Mouse (Mus musculus) liver, embryonic 12.5 days (tissue): ENCODE data around the gene Morc1. TPM values are rescaled to one million over a fixed set of nuclear protein-coding genes. Genes with fewer than 3 reads are reported as not detected.

ENCODE experiments used
- ATAC-seq: fragments of 200-750 bp; cut with Nextera tagmentation; 2 replicates; pipeline ENCODE4 v1.8.0; 2017; ENCODE audit warnings: moderate number of reproducible peaks, mild to moderate bottlenecking, moderate library complexity
- H3K27ac ChIP-seq: fragments of 300-500 bp; sonication (generic); 2 replicates; pipeline ENCODE4 v1.5.1; 2016; ENCODE audit warnings: mild to moderate bottlenecking
- H3K27me3 ChIP-seq: fragments of 300-500 bp; sonication (generic); replicated peaks from 2 replicates; pipeline ENCODE4 v1.6.1; 2016; ENCODE audit warnings: mild to moderate bottlenecking, moderate library complexity
- H3K36me3 ChIP-seq: fragments of 300-500 bp; sonication (generic); 2 replicates; pipeline ENCODE4 v1.6.1; 2016; ENCODE audit warnings: mild to moderate bottlenecking, moderate library complexity
- H3K4me1 ChIP-seq: fragments of 300-500 bp; sonication (generic); 2 replicates; pipeline ENCODE4 v1.6.1; 2016
- H3K4me2 ChIP-seq: fragments of 300-500 bp; sonication (generic); 2 replicates; pipeline ENCODE4 v1.6.1; 2016; ENCODE audit warnings: mild to moderate bottlenecking, moderate library complexity
- H3K4me3 ChIP-seq: fragments of 300-500 bp; sonication (generic); 2 replicates; pipeline ENCODE4 v1.5.1; 2016; ENCODE audit warnings: mild to moderate bottlenecking, moderate library complexity
- H3K9ac ChIP-seq: fragments of 300-500 bp; sonication (generic); 2 replicates; pipeline ENCODE4 v1.6.1; 2016; ENCODE audit warnings: mild to moderate bottlenecking, moderate library complexity
- H3K9me3 ChIP-seq: fragments of 300-500 bp; sonication (generic); replicated peaks from 2 replicates; pipeline ENCODE4 v1.6.1; 2016; ENCODE audit warnings: mild to moderate bottlenecking, moderate library complexity
- WGBS: fragments of 180-500 bp; shearing (Covaris S2); methylation state at CpG from one replicate; pipeline ENCODE4 v1.1.7; 2016; ENCODE audit not compliant: insufficient replicate concordance; 5-methylcytosine and 5-hydroxymethylcytosine counted together
- polyA plus RNA-seq: library from polyadenylated mRNA; unstranded; fragments of >200 nt; fragmentation: Nextera tagmentation; extraction: Ambion mirVana; gene quantifications from 2 replicates; pipeline ENCODE4 v1.2.1, GENCODE M21; 2016

Morc1 gene
- polyA plus RNA-seq, 1 experiment from 2014 or later = not detected

DNA sequence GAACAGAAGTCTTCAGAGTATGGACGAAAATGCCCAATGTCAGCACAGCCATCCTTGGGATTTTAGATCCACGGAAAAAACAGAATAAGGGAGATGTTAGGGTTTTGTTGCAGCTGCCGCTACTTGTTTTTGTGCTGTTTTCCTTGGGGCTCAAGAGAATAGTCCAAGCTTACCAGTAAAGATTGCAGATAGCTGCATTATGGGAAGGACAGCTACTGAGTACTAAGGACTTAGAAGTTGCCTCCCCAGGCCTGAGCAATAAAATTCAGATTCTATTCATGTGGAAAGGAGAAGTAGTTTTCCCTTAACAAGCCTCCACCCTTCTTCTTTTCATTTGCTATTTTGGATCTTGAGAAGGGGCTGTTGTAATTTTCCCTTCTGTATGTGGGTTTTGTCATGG is 177.2 kb downstream of the Morc1 start:
- Histone ChIP-seq H3K4me2 (no peak overlapping the region), H3K9ac (no peak overlapping the region), H3K27me3 (no peaks in the 10 kb centered on the region), H3K4me1 (no peaks in the 10 kb centered on the region), H3K4me3 (no peak overlapping the region), H3K9me3 (no peaks in the 10 kb centered on the region), H3K27ac (no peak overlapping the region), H3K36me3 (no peaks in the 10 kb centered on the region)
- ATAC-seq = no peak
- WGBS = 84% methylated on average over 3 of the region's 3 CpGs

DNA sequence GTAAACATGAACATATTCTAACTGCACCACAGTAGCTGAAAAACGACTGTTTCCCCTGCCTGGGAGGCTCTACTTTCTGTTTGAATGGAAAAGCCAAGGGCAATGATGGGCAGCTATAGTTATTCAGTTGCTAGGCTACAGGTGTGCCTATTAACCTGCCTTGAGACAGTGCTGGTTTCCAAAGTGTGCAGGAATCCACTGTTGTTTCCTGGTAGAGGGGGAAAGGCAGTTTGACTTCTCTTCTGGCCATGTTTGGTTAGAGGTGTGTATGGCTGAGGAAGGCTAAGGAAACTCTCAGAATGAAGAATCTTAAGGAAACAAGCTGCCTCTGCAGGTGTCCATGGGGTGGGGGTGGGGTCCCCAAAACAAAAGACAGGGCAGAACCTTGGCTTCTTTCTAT is 179.8 kb downstream of the Morc1 start:
- no peaks in the 10 kb centered on the region for H3K9me3 ChIP-seq
- no peaks in the 10 kb centered on the region for H3K27me3 ChIP-seq
- H3K4me1 ChIP-seq = no peaks in the 10 kb centered on the region
- ATAC-seq = no peak
- no peak overlapping the region for H3K9ac ChIP-seq
- no peak overlapping the region for H3K27ac ChIP-seq
- no peaks in the 10 kb centered on the region for H3K36me3 ChIP-seq
- no peak overlapping the region for H3K4me2 ChIP-seq
- 39% methylated on average over 1 of the region's 1 CpGs for WGBS
- H3K4me3 ChIP-seq = no peak overlapping the region

DNA sequence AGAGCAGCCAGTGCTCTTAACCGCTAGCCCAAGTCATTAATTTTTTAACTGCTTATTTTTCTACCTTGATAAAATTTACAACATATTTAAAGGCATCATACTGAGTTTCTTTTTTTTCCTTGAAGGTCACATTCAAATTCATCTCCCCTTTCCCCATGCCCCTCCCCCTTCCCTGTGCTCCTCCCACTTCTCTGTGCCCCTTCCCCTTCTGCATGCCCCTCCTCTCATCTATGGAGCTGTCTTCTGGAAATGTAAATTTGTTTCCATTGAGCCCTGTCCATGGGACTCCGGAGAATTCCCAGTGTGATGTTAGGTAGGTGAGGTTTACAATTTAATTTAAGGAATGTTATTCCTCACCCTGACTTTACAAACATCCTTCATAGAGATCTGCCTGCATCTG is 180.4 kb downstream of the Morc1 start:
- Histone ChIP-seq H3K36me3 (no peaks in the 10 kb centered on the region), H3K4me3 (no peak overlapping the region), H3K4me2 (no peak overlapping the region), H3K9ac (no peak overlapping the region), H3K27me3 (no peaks in the 10 kb centered on the region), H3K9me3 (no peaks in the 10 kb centered on the region), H3K4me1 (no peaks in the 10 kb centered on the region), H3K27ac (no peak overlapping the region)
- WGBS = 69% methylated on average over 2 of the region's 2 CpGs
- ATAC-seq = no peak

DNA sequence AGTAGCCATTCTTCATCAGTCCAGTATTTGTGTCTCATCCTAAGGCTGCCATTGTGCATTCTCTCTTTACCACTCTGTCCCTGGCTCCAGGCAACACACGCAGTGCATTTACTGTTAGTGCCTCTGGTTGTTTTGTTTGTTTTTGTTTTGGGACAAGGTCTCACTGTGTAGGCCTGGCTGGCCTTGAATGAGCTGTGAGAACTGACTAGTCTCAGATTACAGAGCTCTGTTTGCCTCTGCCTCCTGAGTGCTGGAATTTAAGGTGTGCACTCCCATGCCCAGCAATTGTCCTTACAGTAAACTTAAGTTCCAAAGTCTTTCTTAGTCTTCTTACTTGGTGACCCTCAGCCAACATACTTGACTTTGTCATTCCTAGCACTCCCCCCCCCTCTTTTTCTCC is 182.7 kb downstream of the Morc1 start:
- 67% methylated on average over 1 of the region's 1 CpGs for WGBS
- Histone ChIP-seq H3K27me3 (no peaks in the 10 kb centered on the region), H3K4me1 (no peaks in the 10 kb centered on the region), H3K9ac (no peak overlapping the region), H3K36me3 (no peaks in the 10 kb centered on the region), H3K9me3 (no peaks in the 10 kb centered on the region), H3K27ac (no peak overlapping the region), H3K4me3 (no peak overlapping the region), H3K4me2 (no peak overlapping the region)
- ATAC-seq = no peak

DNA sequence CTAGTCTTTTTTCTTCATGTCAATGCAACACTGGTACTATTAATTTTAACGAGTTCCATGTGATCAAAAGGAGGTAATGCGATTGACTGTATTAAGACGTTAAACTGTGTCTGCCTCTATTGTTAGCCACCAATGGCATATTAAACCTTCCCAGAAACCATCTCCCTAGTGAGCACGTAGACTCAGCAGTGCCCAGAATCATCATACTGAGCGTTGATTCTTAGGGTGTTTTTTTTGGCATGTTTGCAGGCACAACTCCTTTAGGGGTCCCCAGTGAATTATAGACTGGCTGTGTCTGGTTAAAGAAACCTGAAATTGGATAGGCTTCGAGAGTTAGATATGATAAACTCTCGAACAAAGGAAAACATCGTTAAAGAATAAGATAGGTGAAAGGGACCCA is 189.5 kb downstream of the Morc1 start:
- Histone ChIP-seq H3K27ac (no peak overlapping the region), H3K4me3 (no peak overlapping the region), H3K4me1 (no peaks in the 10 kb centered on the region), H3K4me2 (no peak overlapping the region), H3K9ac (no peak overlapping the region), H3K36me3 (no peaks in the 10 kb centered on the region), H3K9me3 (no peaks in the 10 kb centered on the region), H3K27me3 (no peaks in the 10 kb centered on the region)
- 70% methylated on average over 8 of the region's 8 CpGs for WGBS
- ATAC-seq = no peak

DNA sequence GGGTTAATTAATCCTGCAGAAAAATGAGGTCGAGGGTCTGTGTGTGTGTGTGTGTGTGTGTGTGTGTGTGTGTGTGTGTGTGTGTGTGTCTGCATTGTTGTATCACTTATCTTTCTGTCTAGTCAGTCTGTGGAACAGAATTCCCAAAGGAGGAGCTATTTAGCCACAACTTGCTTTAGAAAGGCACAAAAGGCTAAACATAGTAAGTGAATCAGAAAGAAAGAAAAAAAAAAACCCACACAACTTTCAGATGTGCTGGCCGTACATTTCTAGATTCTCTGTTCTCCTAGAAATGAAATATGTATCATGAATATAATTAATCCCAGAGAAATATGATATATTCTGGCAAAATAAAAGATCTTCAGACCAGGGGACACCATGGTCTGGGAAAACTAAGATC is 190.0 kb downstream of the Morc1 start:
- Histone ChIP-seq H3K27me3 (no peaks in the 10 kb centered on the region), H3K36me3 (no peaks in the 10 kb centered on the region), H3K4me1 (no peaks in the 10 kb centered on the region), H3K4me3 (no peak overlapping the region), H3K9me3 (no peaks in the 10 kb centered on the region), H3K27ac (no peak overlapping the region), H3K4me2 (no peak overlapping the region), H3K9ac (no peak overlapping the region)
- ATAC-seq = no peak
- whole genome bisulfite sequencing = 46% methylated on average over 2 of the region's 2 CpGs

DNA sequence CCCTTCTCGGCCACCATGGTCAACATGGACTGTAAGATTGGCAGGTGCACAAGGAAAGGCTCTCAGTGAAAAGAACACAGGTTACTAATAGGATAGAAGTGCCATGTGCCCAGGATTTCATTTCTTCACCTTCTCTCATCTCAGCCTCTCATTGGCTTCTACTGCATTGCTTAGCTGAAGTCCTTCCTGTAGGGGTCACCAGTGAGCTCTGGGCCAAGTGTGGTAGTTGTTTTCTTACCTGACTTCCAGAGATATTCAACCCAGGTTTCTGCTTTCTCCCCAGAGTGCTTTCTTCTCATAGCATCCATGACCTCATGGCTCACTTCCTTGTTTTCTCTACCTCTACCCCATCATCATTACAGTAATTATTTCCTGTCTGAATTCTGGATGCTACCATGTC is 192.4 kb downstream of the Morc1 start:
- H3K27me3 ChIP-seq = no peaks in the 10 kb centered on the region
- no peaks in the 10 kb centered on the region for H3K36me3 ChIP-seq
- no peak overlapping the region for H3K4me2 ChIP-seq
- no peak overlapping the region for H3K4me3 ChIP-seq
- ATAC-seq = no peak
- 61% methylated on average over 1 of the region's 1 CpGs for WGBS
- no peak overlapping the region for H3K9ac ChIP-seq
- no peaks in the 10 kb centered on the region for H3K4me1 ChIP-seq
- no peaks in the 10 kb centered on the region for H3K9me3 ChIP-seq
- no peak overlapping the region for H3K27ac ChIP-seq

DNA sequence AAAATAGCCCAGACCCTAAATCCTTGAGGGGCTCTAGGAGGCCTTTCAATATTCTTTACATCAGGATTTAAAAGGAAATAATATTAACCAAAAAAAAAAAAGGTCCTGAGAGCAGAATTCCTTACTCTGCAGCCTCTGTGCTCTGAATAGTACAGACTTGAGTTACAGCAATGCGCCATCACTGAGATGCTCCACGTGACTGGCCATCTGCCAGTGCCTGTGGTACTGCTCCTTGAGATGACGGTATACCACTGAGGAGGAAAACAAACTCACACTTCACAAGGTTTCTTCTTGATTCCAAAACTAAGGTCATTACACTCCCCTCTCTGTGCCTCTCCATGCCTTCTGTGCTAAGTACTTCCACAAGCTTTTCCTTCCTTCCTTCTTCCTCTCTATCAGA is 195.1 kb downstream of the Morc1 start:
- WGBS = 82% methylated on average over 3 of the region's 3 CpGs
- Histone ChIP-seq H3K4me3 (no peak overlapping the region), H3K9ac (no peak overlapping the region)

DNA sequence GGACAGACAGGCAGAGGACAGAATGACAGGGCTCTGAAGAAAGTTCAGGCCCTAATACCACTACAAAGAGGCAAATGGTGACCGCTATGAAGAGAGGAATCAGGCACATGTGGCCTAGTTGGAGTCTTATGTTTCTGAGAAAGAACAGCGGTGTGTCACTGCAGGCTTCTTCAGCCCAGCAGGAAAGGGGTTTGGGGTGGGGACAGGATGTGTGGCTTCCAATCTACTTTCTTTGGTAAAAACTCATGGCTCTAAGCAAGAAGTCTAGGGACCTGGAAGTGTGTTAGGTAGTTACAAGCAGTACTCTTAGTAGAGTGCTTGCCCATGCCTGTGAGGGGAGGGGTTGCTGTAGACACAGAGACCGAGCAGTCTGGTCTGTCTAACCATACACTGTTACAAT is 196.3 kb downstream of the Morc1 start:
- WGBS = 59% methylated on average over 3 of the region's 3 CpGs
- H3K27me3 ChIP-seq = no peaks in the 10 kb centered on the region
- no peaks in the 10 kb centered on the region for H3K9me3 ChIP-seq
- no peak for ATAC-seq
- no peak overlapping the region for H3K9ac ChIP-seq
- no peak overlapping the region for H3K27ac ChIP-seq
- no peak overlapping the region for H3K4me2 ChIP-seq
- H3K4me1 ChIP-seq = no peaks in the 10 kb centered on the region
- no peak overlapping the region for H3K4me3 ChIP-seq
- no peaks in the 10 kb centered on the region for H3K36me3 ChIP-seq

More for the DNA sequence above, 195.1 kb downstream of the Morc1 start:
- Histone ChIP-seq H3K27ac (no peak overlapping the region), H3K36me3 (no peaks in the 10 kb centered on the region), H3K4me1 (no peaks in the 10 kb centered on the region), H3K9me3 (no peaks in the 10 kb centered on the region), H3K4me2 (no peak overlapping the region), H3K27me3 (no peaks in the 10 kb centered on the region)
- ATAC-seq = no peak

DNA sequence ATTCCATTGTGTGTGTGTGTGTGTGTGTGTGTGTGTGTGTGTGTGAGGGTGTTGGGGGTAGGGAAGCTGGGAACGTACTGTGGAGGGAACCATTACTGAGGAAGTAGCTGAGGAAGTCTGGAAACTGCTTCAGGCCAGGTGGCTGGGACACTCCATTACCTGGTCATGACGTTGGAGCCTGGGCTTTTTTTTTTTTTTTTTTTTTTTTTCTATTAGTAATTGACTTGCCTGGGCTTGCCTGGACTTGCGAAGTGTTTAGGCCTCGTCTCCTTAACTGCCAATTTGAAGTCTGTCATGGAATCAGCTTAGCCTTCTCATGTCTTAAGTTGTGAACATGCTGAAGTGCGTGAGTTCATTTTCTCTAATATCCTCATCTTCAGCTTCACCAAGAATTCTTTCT is 198.7 kb downstream of the Morc1 start:
- no peak for ATAC-seq
- Histone ChIP-seq H3K4me2 (no peak overlapping the region), H3K4me1 (no peaks in the 10 kb centered on the region), H3K27ac (no peak overlapping the region), H3K27me3 (no peaks in the 10 kb centered on the region), H3K4me3 (no peak overlapping the region), H3K36me3 (no peaks in the 10 kb centered on the region), H3K9ac (no peak overlapping the region), H3K9me3 (no peaks in the 10 kb centered on the region)
- WGBS = 70% methylated on average over 5 of the region's 5 CpGs

DNA sequence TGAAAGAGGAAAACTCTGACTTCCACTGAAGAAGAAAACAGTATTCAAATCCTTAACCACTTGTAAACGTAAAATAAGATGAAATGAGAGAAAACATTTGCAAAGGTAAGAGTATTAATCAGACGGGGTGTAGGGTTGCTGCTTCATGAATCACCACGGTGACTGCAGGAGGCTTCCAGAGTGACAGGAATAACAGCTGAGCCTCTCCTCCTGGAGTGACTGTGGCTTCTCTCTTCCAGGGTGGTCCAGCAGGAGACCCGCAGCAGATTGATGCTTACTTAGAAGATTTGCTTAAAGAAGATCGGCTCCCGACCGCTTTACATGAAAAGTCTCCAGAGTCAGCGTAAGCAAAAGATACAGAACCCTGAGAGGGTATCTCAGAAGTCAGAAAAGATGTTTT is 199.4 kb downstream of the Morc1 start:
- H3K4me2 ChIP-seq = no peak overlapping the region
- no peak for ATAC-seq
- WGBS = 50% methylated on average over 8 of the region's 8 CpGs
- no peaks in the 10 kb centered on the region for H3K4me1 ChIP-seq
- no peak overlapping the region for H3K4me3 ChIP-seq
- H3K9me3 ChIP-seq = no peaks in the 10 kb centered on the region
- no peak overlapping the region for H3K27ac ChIP-seq
- no peaks in the 10 kb centered on the region for H3K27me3 ChIP-seq
- no peaks in the 10 kb centered on the region for H3K36me3 ChIP-seq
- H3K9ac ChIP-seq = no peak overlapping the region

DNA sequence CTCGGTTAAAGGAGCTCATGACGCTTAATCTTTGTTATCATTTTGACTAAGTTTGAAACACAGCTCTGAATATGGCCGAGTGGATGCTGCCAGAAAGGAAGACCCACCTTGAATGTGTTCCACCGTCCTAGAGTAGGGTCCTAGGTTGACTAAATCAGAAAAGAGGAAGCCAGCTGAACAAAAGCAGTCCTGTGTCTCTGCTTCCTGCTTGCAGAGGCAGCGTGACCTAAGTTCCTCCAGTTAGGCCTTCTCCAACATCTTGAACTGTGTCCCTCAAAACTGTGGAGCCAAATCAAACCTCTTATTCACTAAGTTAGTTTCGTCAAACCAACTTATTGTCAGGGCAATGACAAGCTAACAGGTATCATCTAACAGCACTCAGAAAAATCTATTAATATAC is 201.3 kb downstream of the Morc1 start:
- Histone ChIP-seq H3K4me3 (no peak overlapping the region), H3K9ac (no peak overlapping the region), H3K27me3 (no peaks in the 10 kb centered on the region), H3K36me3 (no peaks in the 10 kb centered on the region), H3K4me2 (no peak overlapping the region), H3K4me1 (no peaks in the 10 kb centered on the region), H3K27ac (no peak overlapping the region), H3K9me3 (no peaks in the 10 kb centered on the region)
- 61% methylated on average over 6 of the region's 6 CpGs for WGBS
- ATAC-seq = no peak

DNA sequence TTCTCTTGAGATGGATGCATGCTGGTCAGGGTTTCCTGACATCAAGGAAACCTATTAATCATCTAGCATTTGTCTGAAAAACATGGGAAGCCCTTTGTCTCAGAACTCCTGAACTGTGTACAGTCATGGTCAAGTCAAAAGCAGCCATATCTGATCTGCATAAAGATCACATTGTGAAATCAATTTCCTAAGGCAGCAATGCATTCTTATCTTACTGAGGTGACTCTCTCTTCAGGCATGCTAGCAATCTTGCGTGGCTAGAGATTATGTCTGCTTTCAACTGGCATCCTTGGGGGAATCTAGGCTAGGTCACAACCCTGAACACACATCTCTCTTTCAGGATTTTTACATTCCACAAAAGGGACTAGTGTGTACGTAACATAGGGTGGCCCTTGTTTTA is 215.2 kb downstream of the Morc1 start:
- ATAC-seq = no peak
- no peaks in the 10 kb centered on the region for H3K4me1 ChIP-seq
- 64% methylated on average over 2 of the region's 2 CpGs for WGBS

More for the DNA sequence above, 215.2 kb downstream of the Morc1 start:
- no peaks in the 10 kb centered on the region for H3K27me3 ChIP-seq
- no peak overlapping the region for H3K4me2 ChIP-seq
- H3K36me3 ChIP-seq = no peaks in the 10 kb centered on the region
- no peak overlapping the region for H3K27ac ChIP-seq
- H3K9me3 ChIP-seq = no peaks in the 10 kb centered on the region
- H3K9ac ChIP-seq = no peak overlapping the region
- H3K4me3 ChIP-seq = no peak overlapping the region
